Mouse (Mus musculus) ES-Bruce4 (cell line): Measurements from ENCODE around the gene Btnl9. TPM values are rescaled to one million over a fixed set of nuclear protein-coding genes. Genes with fewer than 3 reads are reported as not detected.

Experiments used
- H3K27ac ChIP-seq: 2 replicates; pipeline ENCODE4 v1.5.1; 2012; ENCODE audit warnings: low read length, inconsistent platforms; ENCODE audit not compliant: insufficient read depth
- H3K27me3 ChIP-seq: 2 replicates; pipeline ENCODE4 v1.6.1; 2012; ENCODE audit warnings: mild to moderate bottlenecking, low read length, inconsistent platforms; ENCODE audit not compliant: control insufficient read depth, poor library complexity, insufficient read depth, severe bottlenecking
- H3K36me3 ChIP-seq: 2 replicates; pipeline ENCODE4 v1.6.1; 2012; ENCODE audit warnings: inconsistent platforms, mild to moderate bottlenecking, low read length, moderate library complexity; ENCODE audit not compliant: control insufficient read depth, poor library complexity, insufficient read depth, severe bottlenecking
- H3K4me1 ChIP-seq: one replicate; pipeline ENCODE4 v1.8.1; 2011; ENCODE audit warnings: low read length; ENCODE audit not compliant: control insufficient read depth, insufficient read depth
- H3K4me3 ChIP-seq: 2 replicates; pipeline ENCODE4 v1.5.1; 2011; ENCODE audit warnings: low read depth, mild to moderate bottlenecking, low read length
- H3K9ac ChIP-seq: 2 replicates; pipeline ENCODE4 v1.6.1; 2012; ENCODE audit warnings: low read depth, mild to moderate bottlenecking, inconsistent platforms; ENCODE audit not compliant: poor library complexity, severe bottlenecking
- H3K9me3 ChIP-seq: replicated peaks from 2 replicates; pipeline ENCODE4 v1.6.1; 2012; ENCODE audit warnings: mild to moderate bottlenecking, low read length, inconsistent platforms; ENCODE audit not compliant: control insufficient read depth, poor library complexity, insufficient read depth, severe bottlenecking
- CTCF ChIP-seq: IDR thresholded peaks from one replicate; pipeline ENCODE4 v1.8.1; 2011; ENCODE audit warnings: low read depth, low read length
- EP300 ChIP-seq: IDR thresholded peaks from 2 replicates; pipeline ENCODE4 v1.6.1; 2011; ENCODE audit warnings: low read depth, low read length; ENCODE audit not compliant: insufficient read depth
- POLR2A ChIP-seq: IDR thresholded peaks from one replicate; pipeline ENCODE4 v1.8.1; 2011; ENCODE audit warnings: low read length; ENCODE audit not compliant: insufficient read depth
- polyA plus RNA-seq: library from polyadenylated mRNA; stranded (reverse); fragments of >200 nt; gene quantifications from 2 replicates; pipeline ENCODE4 v1.2.4, GENCODE M21; 2011; ENCODE audit warnings: low read depth; ENCODE audit not compliant: missing spikeins, insufficient read depth, insufficient read length

Btnl9 gene
- polyA plus RNA-seq, 1 experiment = not detected

DNA sequence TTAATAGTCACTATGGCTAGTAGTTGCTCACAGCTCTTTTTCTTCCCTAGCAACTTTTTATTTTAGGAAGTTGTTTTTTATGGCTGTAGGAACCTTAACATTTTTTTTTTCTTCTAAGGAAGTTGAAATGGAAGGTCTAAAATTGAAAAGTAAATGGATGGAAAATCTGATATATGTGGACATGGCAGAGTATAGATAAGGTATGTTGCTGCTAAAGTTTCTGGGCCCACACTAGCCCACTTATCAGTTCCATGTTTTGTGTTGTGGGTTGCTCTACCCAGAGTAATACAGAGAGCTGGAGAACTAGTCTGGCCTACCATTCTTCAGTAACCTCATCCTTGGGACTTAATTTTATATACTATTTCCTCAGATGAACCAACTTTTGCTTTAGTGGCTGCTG lies 25.6 kb upstream of the Btnl9 start:
- Histone ChIP-seq H3K36me3 (peaks cover 29% of the 10 kb centered on the region), H3K27me3 (no peaks in the 10 kb centered on the region), H3K27ac (no peak overlapping the region), H3K9ac (no peak overlapping the region), H3K4me1 (no peaks in the 10 kb centered on the region), H3K9me3 (peaks cover 5% of the 10 kb centered on the region), H3K4me3 (no peak overlapping the region)
- TF ChIP-seq EP300 (no peak), CTCF (no peak), POLR2A (no peak)

DNA sequence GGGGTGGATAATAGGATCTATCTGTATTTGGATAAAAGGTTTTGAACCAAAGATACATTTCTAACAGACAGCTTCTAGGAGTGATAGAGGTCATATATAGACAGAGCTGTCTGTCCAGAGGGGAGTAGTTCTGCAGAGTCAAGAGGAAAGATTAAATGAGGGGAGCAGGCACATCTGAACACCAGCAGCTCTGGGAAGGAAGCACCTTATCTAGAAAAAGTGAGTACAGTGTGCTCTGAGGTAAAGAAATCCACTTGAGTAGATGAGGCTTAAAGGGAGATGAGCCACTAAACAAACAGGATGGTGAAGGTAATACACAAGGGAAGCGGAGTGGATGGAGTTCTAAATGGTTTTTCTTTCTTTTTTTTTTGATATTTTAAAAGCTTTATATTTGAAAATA lies 20.5 kb upstream of the Btnl9 start:
- Histone ChIP-seq H3K36me3 (peaks cover 8% of the 10 kb centered on the region), H3K27ac (no peak overlapping the region)
- TF ChIP-seq CTCF = no peak
- no peak for TF ChIP-seq POLR2A
- no peak for TF ChIP-seq EP300

DNA sequence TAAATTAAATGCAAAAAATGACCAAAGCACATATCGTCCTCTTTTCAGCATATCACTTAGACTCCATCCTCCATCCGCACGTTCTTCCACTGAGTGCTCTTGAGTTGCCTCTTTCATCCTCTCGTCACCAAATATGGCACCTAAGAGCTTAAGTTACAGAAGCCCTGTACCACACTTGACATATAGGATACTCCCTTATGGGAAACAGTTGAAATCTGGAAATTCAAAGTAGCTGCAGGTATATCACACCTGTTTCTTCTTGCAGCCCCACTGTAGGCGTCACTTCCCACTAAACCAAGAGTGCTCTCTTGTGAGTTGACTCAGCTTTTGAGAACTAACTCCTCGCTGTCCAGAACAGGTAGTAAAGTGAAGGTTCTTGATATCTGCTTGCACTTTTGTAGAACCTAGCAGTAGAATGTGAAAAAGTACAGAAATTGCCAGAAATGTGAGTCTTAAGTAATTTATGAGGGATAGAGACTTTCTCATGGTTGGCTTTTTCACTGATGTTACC lies 18.2 kb upstream of the Btnl9 start:
- Histone ChIP-seq H3K36me3 (peaks cover 8% of the 10 kb centered on the region), H3K4me1 (peaks cover 1% of the 10 kb centered on the region), H3K9me3 (no peaks in the 10 kb centered on the region), H3K27ac (no peak overlapping the region), H3K27me3 (no peaks in the 10 kb centered on the region), H3K4me3 (no peak overlapping the region), H3K9ac (no peak overlapping the region)
- TF ChIP-seq POLR2A (no peak), CTCF (no peak), EP300 (no peak)

More for the DNA sequence above, 20.5 kb upstream of the Btnl9 start:
- no peak overlapping the region for H3K4me3 ChIP-seq
- H3K4me1 ChIP-seq = no peaks in the 10 kb centered on the region
- H3K27me3 ChIP-seq = no peaks in the 10 kb centered on the region
- H3K9ac ChIP-seq = no peak overlapping the region
- H3K9me3 ChIP-seq = no peaks in the 10 kb centered on the region

DNA sequence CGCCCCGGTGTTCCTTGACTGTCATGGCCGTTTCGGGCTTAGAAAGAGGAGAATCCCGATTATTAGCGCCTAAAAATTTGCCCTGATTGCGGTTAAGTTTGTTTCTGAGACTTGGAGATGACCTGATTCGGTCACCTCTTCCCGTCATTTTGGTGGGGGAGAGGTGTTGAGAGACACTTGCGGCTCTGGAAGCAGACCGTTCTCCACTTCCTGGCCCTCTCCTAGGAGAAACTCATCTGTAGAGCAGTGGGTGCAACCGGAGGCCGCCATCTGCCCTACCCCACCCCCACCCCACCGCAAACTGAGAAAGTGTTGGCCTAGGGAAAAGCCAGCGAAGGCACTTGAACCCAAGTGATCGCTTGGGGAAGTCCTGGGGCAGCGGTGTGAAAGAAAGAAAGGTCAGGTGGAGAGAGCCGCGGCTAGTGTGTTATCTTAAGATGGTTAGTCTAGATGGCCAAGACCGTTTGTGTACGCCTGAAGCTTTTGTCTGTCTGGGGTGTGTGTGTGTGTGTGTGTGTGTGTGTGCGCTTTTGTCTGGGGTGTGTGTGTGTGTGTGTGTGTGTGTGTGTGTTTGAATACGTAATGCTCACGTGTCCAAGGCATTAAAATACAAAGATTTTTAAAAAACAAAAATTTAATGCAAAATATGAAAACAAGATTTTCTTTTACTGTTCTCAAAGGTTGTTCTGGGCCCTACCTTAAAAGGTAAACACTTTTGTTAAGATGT lies 17.0 kb upstream of the Btnl9 start:
- H3K36me3 ChIP-seq = peaks cover 8% of the 10 kb centered on the region
- H3K27me3 ChIP-seq = no peaks in the 10 kb centered on the region
- TF ChIP-seq EP300 = no peak
- no peak for TF ChIP-seq CTCF
- no peak for TF ChIP-seq POLR2A

DNA sequence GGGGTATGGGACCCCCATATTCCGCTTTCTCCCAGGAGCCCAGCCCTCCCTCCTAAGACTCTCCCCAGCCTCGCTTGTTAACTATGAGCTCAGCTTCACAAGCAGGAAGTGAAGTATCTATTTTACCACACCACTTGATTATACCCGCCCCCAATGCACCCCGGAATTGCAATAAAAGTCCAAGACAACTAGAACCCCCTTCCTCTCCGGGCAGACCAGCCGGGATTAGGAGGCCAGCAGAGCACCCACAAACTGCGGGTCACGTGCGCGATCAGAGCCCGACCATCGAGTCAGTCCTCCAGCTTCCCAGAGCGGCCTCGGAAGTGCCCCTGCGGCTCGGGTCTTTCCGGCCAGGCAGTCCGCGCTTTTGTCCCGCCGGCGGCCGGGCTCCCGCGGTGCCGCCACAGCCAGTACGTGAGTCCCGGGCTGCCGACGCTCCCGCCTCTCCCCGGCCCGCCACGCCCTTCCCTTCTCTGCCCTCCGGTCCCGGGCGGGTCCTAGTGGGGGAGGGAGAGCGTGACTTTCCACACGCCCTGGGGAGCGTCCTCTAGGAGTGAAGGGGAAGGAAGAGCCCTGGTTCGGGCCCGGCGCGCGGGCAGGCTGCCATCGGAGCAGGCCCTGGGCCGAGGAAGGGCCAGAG lies 16.3 kb upstream of the Btnl9 start, which contains the start of gene Zfp62:
Zfp62 (plus strand) TSS at position 164 of the 640 bp plus-strand sequence.
- Histone ChIP-seq H3K9ac (peak within 1 kb of the TSS; percentile 85), H3K4me3 (peak within 1 kb of the TSS; percentile 86), H3K27me3 (no peaks in the 10 kb centered on the region), H3K36me3 (peaks cover 8% of the 10 kb centered on the region), H3K4me1 (peaks cover 1% of the 10 kb centered on the region), H3K9me3 (peaks cover 6% of the 10 kb centered on the region), H3K27ac (peak within 1 kb of the TSS; percentile 96)
- TF ChIP-seq POLR2A (peak; percentile 9), EP300 (no peak)

More for the DNA sequence above, 17.0 kb upstream of the Btnl9 start:
- no peaks in the 10 kb centered on the region for H3K9me3 ChIP-seq
- peaks cover 1% of the 10 kb centered on the region for H3K4me1 ChIP-seq
- peak overlapping the region; percentile 96 for H3K27ac ChIP-seq
- H3K9ac ChIP-seq = peak overlapping the region; percentile 85
- peak overlapping the region; percentile 86 for H3K4me3 ChIP-seq

DNA sequence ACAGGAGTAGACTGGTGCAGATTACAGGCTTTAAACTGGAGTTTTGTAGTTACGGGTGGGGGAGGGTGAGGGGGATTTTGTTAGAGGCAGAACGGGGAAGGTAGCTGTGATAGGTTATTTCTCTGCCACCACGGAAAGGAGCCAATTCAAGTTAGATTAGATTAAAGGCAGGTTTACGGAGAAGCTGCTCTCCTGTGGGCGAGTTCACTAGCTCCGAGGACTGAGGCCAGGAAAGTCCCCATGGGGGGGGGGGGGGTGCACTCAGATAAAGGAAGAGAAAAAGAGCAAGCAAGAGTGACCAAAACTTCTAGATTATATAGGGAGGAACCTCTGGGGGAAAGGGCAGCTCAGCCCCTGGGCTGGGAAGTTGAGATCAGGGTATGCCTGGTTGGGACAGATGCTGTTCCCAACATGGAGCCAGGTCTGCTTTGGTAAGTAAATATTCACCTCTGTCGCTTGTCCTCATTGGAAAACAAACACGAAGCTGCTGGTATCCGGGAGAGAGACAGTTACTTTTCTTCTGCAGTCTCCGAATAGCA lies 15.6 kb upstream of the Btnl9 start:
- H3K4me1 ChIP-seq = peaks cover 1% of the 10 kb centered on the region
- TF ChIP-seq EP300 (no peak), POLR2A (no peak), CTCF (no peak)
- peak overlapping the region; percentile 86 for H3K4me3 ChIP-seq
- H3K27me3 ChIP-seq = no peaks in the 10 kb centered on the region
- H3K27ac ChIP-seq = peak overlapping the region; percentile 87
- H3K9me3 ChIP-seq = peaks cover 6% of the 10 kb centered on the region
- H3K9ac ChIP-seq = peak overlapping the region; percentile 85
- peaks cover 8% of the 10 kb centered on the region for H3K36me3 ChIP-seq
